Mouse (Mus musculus): ENCODE results near the gene Lyzl4.

GRCm38 (mm10) chr9:121675556-121675955, 33.7 kb upstream of the Lyzl4 start:
- no peak for TF ChIP-seq CTCF (IDR thresholded peaks at IDR 0.05; ENCODE audit: control insufficient read depth, insufficient read depth, low read length)
- TF ChIP-seq POLR2A (IDR thresholded peaks at IDR 0.05; ENCODE audit: borderline replicate concordance, control insufficient read depth, low read depth, low read length), result no peak

All from bone marrow, adult 2 months (tissue).